Mouse (Mus musculus): ENCODE data around the gene Acox2. TPM values are rescaled to one million over a fixed set of nuclear protein-coding genes. Genes with fewer than 3 reads are reported as not detected.
A peak's percentile ranks its signal among the peaks of the same experiment; 100 is the strongest.

Gene Acox2
- polyA plus RNA-seq, 1 experiment, result 1.3 TPM

- H3K4me1 ChIP-seq (ENCODE audit: control insufficient read depth, insufficient read depth, low read length), result no peaks in the 10 kb centered on the region
- no peak overlapping the region for H3K27ac ChIP-seq (ENCODE audit: insufficient read depth, low read length)
- TF ChIP-seq CTCF (IDR thresholded peaks at IDR 0.05; ENCODE audit: borderline replicate concordance, insufficient read depth, low read length) (no peak), POLR2A (IDR thresholded peaks at IDR 0.05; ENCODE audit: low read depth, low read length) (no peak)
- no peak overlapping the region for H3K4me3 ChIP-seq (ENCODE audit: insufficient read depth, low read length)
Observed at GRCm38 (mm10) chr14:8250141-8250871, 8.8 kb downstream of the Acox2 start.

- Histone ChIP-seq H3K27ac (ENCODE audit: insufficient read depth, low read length) (no peak overlapping the region), H3K4me1 (ENCODE audit: control insufficient read depth, insufficient read depth, low read length) (no peaks in the 10 kb centered on the region), H3K4me3 (ENCODE audit: insufficient read depth, low read length) (no peak overlapping the region)
- TF ChIP-seq CTCF (IDR thresholded peaks at IDR 0.05; ENCODE audit: borderline replicate concordance, insufficient read depth, low read length), result no peak
- no peak for TF ChIP-seq POLR2A (IDR thresholded peaks at IDR 0.05; ENCODE audit: low read depth, low read length)
Observed at GRCm38 (mm10) chr14:8249206-8249605, 9.9 kb downstream of the Acox2 start.

GRCm38 (mm10) chr14:8246878-8247277, 12.3 kb downstream of the Acox2 start:
- Histone ChIP-seq H3K27ac (ENCODE audit: insufficient read depth, low read length) (no peak overlapping the region), H3K4me3 (ENCODE audit: insufficient read depth, low read length) (no peak overlapping the region), H3K4me1 (ENCODE audit: control insufficient read depth, insufficient read depth, low read length) (no peaks in the 10 kb centered on the region)
- TF ChIP-seq CTCF (IDR thresholded peaks at IDR 0.05; ENCODE audit: borderline replicate concordance, insufficient read depth, low read length) (no peak), POLR2A (IDR thresholded peaks at IDR 0.05; ENCODE audit: low read depth, low read length) (no peak)

GRCm38 (mm10) chr14:8244211-8244611, 14.9 kb downstream of the Acox2 start:
- TF ChIP-seq CTCF (IDR thresholded peaks at IDR 0.05; ENCODE audit: borderline replicate concordance, insufficient read depth, low read length) (no peak), POLR2A (IDR thresholded peaks at IDR 0.05; ENCODE audit: low read depth, low read length) (no peak)
- Histone ChIP-seq H3K27ac (ENCODE audit: insufficient read depth, low read length) (no peak overlapping the region), H3K4me1 (ENCODE audit: control insufficient read depth, insufficient read depth, low read length) (no peaks in the 10 kb centered on the region), H3K4me3 (ENCODE audit: insufficient read depth, low read length) (no peak overlapping the region)

GRCm38 (mm10) chr14:8243136-8243888, 15.8 kb downstream of the Acox2 start:
- Histone ChIP-seq H3K27ac (ENCODE audit: insufficient read depth, low read length) (no peak overlapping the region), H3K4me3 (ENCODE audit: insufficient read depth, low read length) (no peak overlapping the region), H3K4me1 (ENCODE audit: control insufficient read depth, insufficient read depth, low read length) (no peaks in the 10 kb centered on the region)
- TF ChIP-seq CTCF (IDR thresholded peaks at IDR 0.05; ENCODE audit: borderline replicate concordance, insufficient read depth, low read length) (no peak), POLR2A (IDR thresholded peaks at IDR 0.05; ENCODE audit: low read depth, low read length) (no peak)

- H3K4me1 ChIP-seq (ENCODE audit: control insufficient read depth, insufficient read depth, low read length), result no peaks in the 10 kb centered on the region
- TF ChIP-seq POLR2A (IDR thresholded peaks at IDR 0.05; ENCODE audit: low read depth, low read length) (no peak), CTCF (IDR thresholded peaks at IDR 0.05; ENCODE audit: borderline replicate concordance, insufficient read depth, low read length) (peak; percentile 73; the same call in 1 of the 2 replicates)
- no peak overlapping the region for H3K27ac ChIP-seq (ENCODE audit: insufficient read depth, low read length)
- no peak overlapping the region for H3K4me3 ChIP-seq (ENCODE audit: insufficient read depth, low read length)
Observed at GRCm38 (mm10) chr14:8242388-8242920, 16.7 kb downstream of the Acox2 start.

- Histone ChIP-seq H3K4me1 (ENCODE audit: control insufficient read depth, insufficient read depth, low read length) (no peaks in the 10 kb centered on the region), H3K4me3 (ENCODE audit: insufficient read depth, low read length) (no peak overlapping the region), H3K27ac (ENCODE audit: insufficient read depth, low read length) (no peak overlapping the region)
- TF ChIP-seq CTCF (IDR thresholded peaks at IDR 0.05; ENCODE audit: borderline replicate concordance, insufficient read depth, low read length), result no peak
- TF ChIP-seq POLR2A (IDR thresholded peaks at IDR 0.05; ENCODE audit: low read depth, low read length), result no peak
Observed at GRCm38 (mm10) chr14:8241816-8242215, 17.3 kb downstream of the Acox2 start.

GRCm38 (mm10) chr14:8233252-8233651, 25.9 kb downstream of the Acox2 start:
- peaks cover 4% of the 10 kb centered on the region for H3K4me1 ChIP-seq (ENCODE audit: control insufficient read depth, insufficient read depth, low read length)
- TF ChIP-seq POLR2A (IDR thresholded peaks at IDR 0.05; ENCODE audit: low read depth, low read length) (no peak), CTCF (IDR thresholded peaks at IDR 0.05; ENCODE audit: borderline replicate concordance, insufficient read depth, low read length) (no peak)
- no peak overlapping the region for H3K4me3 ChIP-seq (ENCODE audit: insufficient read depth, low read length)
- H3K27ac ChIP-seq (ENCODE audit: insufficient read depth, low read length), result no peak overlapping the region

- Histone ChIP-seq H3K4me1 (ENCODE audit: control insufficient read depth, insufficient read depth, low read length) (peaks cover 4% of the 10 kb centered on the region), H3K27ac (ENCODE audit: insufficient read depth, low read length) (no peak overlapping the region), H3K4me3 (ENCODE audit: insufficient read depth, low read length) (no peak overlapping the region)
- TF ChIP-seq POLR2A (IDR thresholded peaks at IDR 0.05; ENCODE audit: low read depth, low read length) (no peak), CTCF (IDR thresholded peaks at IDR 0.05; ENCODE audit: borderline replicate concordance, insufficient read depth, low read length) (no peak)
Observed at GRCm38 (mm10) chr14:8232155-8232910, 26.8 kb downstream of the Acox2 start.

All from embryonic fibroblast, embryonic 13.5 days (primary cell).